In the genomic region with DNA sequence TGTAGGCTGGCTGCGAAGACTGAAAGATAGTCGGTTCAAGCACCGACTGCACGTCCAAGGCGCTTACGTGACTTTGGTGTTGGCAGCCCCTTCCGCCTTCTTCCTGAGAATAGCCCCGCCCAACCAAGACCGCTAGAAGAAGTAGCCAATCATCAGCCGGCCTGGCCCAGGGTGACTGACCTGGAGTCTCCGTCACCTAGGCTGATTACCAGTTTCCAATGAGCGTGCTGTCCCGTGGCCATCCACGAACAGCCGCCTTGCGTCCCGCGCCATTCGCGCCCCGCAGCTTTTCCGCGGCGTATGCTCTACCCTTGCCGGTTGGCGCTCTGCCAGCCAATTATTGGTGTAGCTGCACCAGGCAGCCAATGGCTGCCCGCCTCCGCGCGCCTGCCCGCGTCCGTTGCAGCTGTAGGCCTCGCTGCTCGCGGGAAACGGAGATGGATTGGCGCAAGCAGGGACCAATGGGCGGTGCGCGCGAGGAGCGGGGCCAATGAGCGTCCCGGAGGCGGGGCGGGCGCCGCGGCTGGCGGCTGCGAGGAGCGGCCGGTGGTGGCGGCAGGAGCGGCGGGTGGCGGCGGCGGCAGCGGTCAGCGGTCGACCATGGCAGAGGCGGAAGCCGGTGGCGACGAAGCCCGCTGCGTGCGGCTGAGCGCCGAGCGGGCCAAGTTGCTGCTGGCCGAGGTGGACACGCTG, we compare ENCODE assay signal across 8 mouse cellular contexts. TPM values are rescaled to one million over a fixed set of nuclear protein-coding genes. Genes with fewer than 3 reads are reported as not detected.
A peak's percentile ranks its signal among the peaks of the same experiment; 100 is the strongest.
DNase-seq lines count a peak whose midpoint lies in the region; ATAC-seq and TF ChIP-seq lines count a peak whose summit lies in the region.

A gene (minus strand): TSS at position 404 of the 693 bp plus-strand sequence.
A gene (plus strand): TSS at position 483 of the 693 bp plus-strand sequence.

- H3K4me1 ChIP-seq in embryonic facial prominence, embryonic 14.5 days (ENCODE audit: control insufficient read depth, insufficient read depth, low read length) = peaks cover 14% of the 10 kb centered on the region
- peaks cover 11% of the 10 kb centered on the region for H3K4me1 ChIP-seq in heart, adult 2 months (ENCODE audit: control insufficient read depth, insufficient read depth, low read length)
- H3K4me1 ChIP-seq in limb, embryonic 13.5 days = peaks cover 33% of the 10 kb centered on the region
- H3K4me1 ChIP-seq in midbrain, embryonic 16.5 days (ENCODE audit: control insufficient read depth, insufficient read depth, low read length) = peaks cover 22% of the 10 kb centered on the region

- intact Hi-C loops in heart, adult 2 months (cut with DNase I) = loop anchor here (1.0 kb wide), 1 partner anchor 8 kb away; no protein-coding TSS in a partner anchor

- peak within 1 kb of the TSS; percentile 76 for H3K27ac ChIP-seq in embryonic facial prominence, embryonic 14.5 days (replicated peaks; ENCODE audit: low read depth, low read length)
- H3K27ac ChIP-seq in heart, adult 2 months = peak within 1 kb of the TSS; percentile 97
- peak within 1 kb of the TSS; percentile 78 for H3K27ac ChIP-seq in limb, embryonic 13.5 days
- peak within 1 kb of the TSS; percentile 86 for H3K27ac ChIP-seq in midbrain, embryonic 16.5 days (ENCODE audit: low read length)

- 0 out of 2 replicates have a peak, but pooled peaks have one; percentile 2 for TF ChIP-seq EP300 in heart, adult 2 months (IDR thresholded peaks at IDR 0.05; ENCODE audit: insufficient read depth, low read depth, low read length)

- no peaks in the 10 kb centered on the region for H3K9me3 ChIP-seq in embryonic facial prominence, embryonic 14.5 days (ENCODE audit: control insufficient read depth, low read length)
- no peaks in the 10 kb centered on the region for H3K9me3 ChIP-seq in limb, embryonic 13.5 days
- H3K9me3 ChIP-seq in midbrain, embryonic 16.5 days (replicated peaks; ENCODE audit: control insufficient read depth, low read length, poor library complexity, severe bottlenecking) = no peaks in the 10 kb centered on the region

- peaks cover 2% of the 10 kb centered on the region for H3K79me2 ChIP-seq in heart, adult 2 months (replicated peaks; ENCODE audit: control insufficient read depth, insufficient read depth, low read length)

- H3K9ac ChIP-seq in embryonic facial prominence, embryonic 14.5 days (ENCODE audit: low read depth, low read length) = peak within 1 kb of the TSS; percentile 86
- peak within 1 kb of the TSS; percentile 88 for H3K9ac ChIP-seq in heart, adult 2 months (ENCODE audit: low read depth, low read length)
- H3K9ac ChIP-seq in limb, embryonic 13.5 days = peak within 1 kb of the TSS; percentile 92
- peak within 1 kb of the TSS; percentile 92 for H3K9ac ChIP-seq in midbrain, embryonic 16.5 days (ENCODE audit: low read depth, low read length)

- H3K4me3 ChIP-seq in embryonic facial prominence, embryonic 14.5 days (ENCODE audit: low read depth, low read length) = peak within 1 kb of the TSS; percentile 89
- peak within 1 kb of the TSS; percentile 71 for H3K4me3 ChIP-seq in heart, adult 2 months
- peak within 1 kb of the TSS; percentile 85 for H3K4me3 ChIP-seq in limb, embryonic 13.5 days
- H3K4me3 ChIP-seq in midbrain, embryonic 16.5 days (ENCODE audit: low read depth, low read length) = peak within 1 kb of the TSS; percentile 92

- peak; percentile 97 for DNase-seq in 3T3-L1 (ENCODE audit: low read depth, low spot score)
- peak; percentile 98 to 99 for DNase-seq in adrenal gland, postnatal 4 days (ENCODE audit: low spot score in 2 of 2)
- DNase-seq in embryonic facial prominence, embryonic 14.5 days (ENCODE audit: low spot score) = peak; percentile 99
- DNase-seq in heart, adult 2 months = peak; percentile 98 to 100
- peak; percentile 98 for DNase-seq in kidney, adult 8-10 months
- peak; percentile 98 to 99 for DNase-seq in spleen, postnatal 10 days (ENCODE audit: low spot score in 2 of 2)

- H3K27me3 ChIP-seq in embryonic facial prominence, embryonic 14.5 days (replicated peaks; ENCODE audit: control insufficient read depth, insufficient read depth, low read length) = no peaks in the 10 kb centered on the region
- no peaks in the 10 kb centered on the region for H3K27me3 ChIP-seq in heart, adult 2 months (ENCODE audit: control insufficient read depth, insufficient read depth, low read length)
- H3K27me3 ChIP-seq in limb, embryonic 13.5 days = no peaks in the 10 kb centered on the region
- H3K27me3 ChIP-seq in midbrain, embryonic 16.5 days (ENCODE audit: control insufficient read depth, insufficient read depth, low read depth, low read length) = no peaks in the 10 kb centered on the region

- WGBS in embryonic facial prominence, embryonic 14.5 days = under 1% methylated on average over 39 of the region's 75 CpGs
- under 1% methylated on average over 75 of the region's 75 CpGs for WGBS in heart, adult 2 months
- WGBS in limb, embryonic 13.5 days = under 1% methylated on average over 71 of the region's 75 CpGs
- under 1% methylated on average over 68 of the region's 75 CpGs for WGBS in midbrain, embryonic 16.5 days

- TF ChIP-seq CTCF in heart, adult 2 months (IDR thresholded peaks at IDR 0.05) = peak; percentile 10; the same call in 1 of the 2 replicates

- peak; percentile 81 for TF ChIP-seq POLR2A in heart, adult 2 months (IDR thresholded peaks at IDR 0.05; ENCODE audit: insufficient read depth, low read depth, low read length)

- ATAC-seq in embryonic facial prominence, embryonic 14.5 days (ENCODE audit: low read depth) = peak; percentile 99
- peak; percentile 98 for ATAC-seq in limb, embryonic 13.5 days (ENCODE audit: low FRiP score, low read depth)
- peak; percentile 97 for ATAC-seq in midbrain, embryonic 16.5 days

- H3K36me3 ChIP-seq in embryonic facial prominence, embryonic 14.5 days (ENCODE audit: control insufficient read depth, insufficient read depth, low read length) = peaks cover 12% of the 10 kb centered on the region
- H3K36me3 ChIP-seq in heart, adult 2 months (ENCODE audit: control insufficient read depth, insufficient read depth, low read length) = peaks cover 1% of the 10 kb centered on the region; the same call in 1 of the 2 replicates
- H3K36me3 ChIP-seq in limb, embryonic 13.5 days = peaks cover 28% of the 10 kb centered on the region
- peaks cover 5% of the 10 kb centered on the region; the same call in 1 of the 2 replicates for H3K36me3 ChIP-seq in midbrain, embryonic 16.5 days (ENCODE audit: control insufficient read depth, insufficient read depth, low read length)

- peak within 1 kb of the TSS; percentile 96 for H3K4me2 ChIP-seq in embryonic facial prominence, embryonic 14.5 days (ENCODE audit: low read depth, low read length)
- H3K4me2 ChIP-seq in limb, embryonic 13.5 days (replicated peaks) = peak within 1 kb of the TSS; percentile 100
- peak within 1 kb of the TSS; percentile 99 for H3K4me2 ChIP-seq in midbrain, embryonic 16.5 days (ENCODE audit: low read length)

RNA-seq across cellular contexts. Expression of the first gene that starts in this region (rescaled TPM):
- total RNA-seq in adrenal gland, postnatal 4 days (2021) = 10 to 100 TPM; 31.8 to 35.1 TPM
- 13.3 and 18.6 TPM in 2 replicates for polyA plus RNA-seq in embryonic facial prominence, embryonic 14.5 days (2014; fragmentation: Nextera tagmentation; extraction: Ambion mirVana)
- total RNA-seq in heart, adult 2 months (2021) = 10 to 100 TPM; 10.2 to 10.3 TPM
- 43.6 and 43.7 TPM in 2 replicates for polyA plus RNA-seq in heart, adult 2 months (2012; rRNA removed)
- 38.3 and 45.7 TPM in 2 replicates for polyA plus RNA-seq in limb, embryonic 13.5 days (2015; fragmentation: Nextera tagmentation; extraction: Ambion mirVana)
- 46.4 and 50.2 TPM in 2 replicates for polyA plus RNA-seq in midbrain, embryonic 16.5 days (2015; fragmentation: Nextera tagmentation; extraction: Ambion mirVana)

RNA-seq across cellular contexts. Expression of the second gene that starts in this region (rescaled TPM):
- 10 to 100 TPM; 44.6 to 46.4 TPM for total RNA-seq in adrenal gland, postnatal 4 days (2021)
- 57.7 and 58.5 TPM in 2 replicates for polyA plus RNA-seq in embryonic facial prominence, embryonic 14.5 days (2014; fragmentation: Nextera tagmentation; extraction: Ambion mirVana)
- total RNA-seq in heart, adult 2 months (2021) = 10 to 100 TPM; 35.7 to 44.5 TPM
- polyA plus RNA-seq in heart, adult 2 months (2012; rRNA removed) = 39.1 and 46.4 TPM in 2 replicates
- polyA plus RNA-seq in limb, embryonic 13.5 days (2015; fragmentation: Nextera tagmentation; extraction: Ambion mirVana) = 50.2 and 51.3 TPM in 2 replicates
- polyA plus RNA-seq in midbrain, embryonic 16.5 days (2015; fragmentation: Nextera tagmentation; extraction: Ambion mirVana) = 64.2 and 70.2 TPM in 2 replicates

Comparison
In these comparisons a context has a peak if more than half of its experiments do, and no peak if none do; other contexts are left out.
1. Peak in every context shown above with its lines: DNase-seq, ATAC-seq, H3K4me3 ChIP-seq and H3K27ac ChIP-seq.